Mouse (Mus musculus) olfactory bulb, adult 2 months (tissue): ENCODE measurements around the gene Lrrc39. TPM values are rescaled to one million over a fixed set of nuclear protein-coding genes. Genes with fewer than 3 reads are reported as not detected.

ENCODE experiments used
- H3K27ac ChIP-seq: fragments of 200-500 bp; 2 replicates; pipeline ENCODE4 v1.5.1; 2012; ENCODE audit warnings: low read depth, low read length; ENCODE audit not compliant: insufficient read depth
- H3K4me1 ChIP-seq: fragments of 200-500 bp; 2 replicates; pipeline ENCODE4 v1.6.1; 2012; ENCODE audit warnings: low read length; ENCODE audit not compliant: control insufficient read depth, insufficient read depth
- H3K4me3 ChIP-seq: fragments of 200-500 bp; 2 replicates; pipeline ENCODE4 v1.5.1; 2012; ENCODE audit warnings: mild to moderate bottlenecking, low read depth, low read length, moderate library complexity; ENCODE audit not compliant: insufficient read depth
- CTCF ChIP-seq: fragments of 200-500 bp; IDR thresholded peaks from 2 replicates; pipeline ENCODE4 v1.5.1; 2012; ENCODE audit warnings: low read depth, mild to moderate bottlenecking, low read length, moderate library complexity; ENCODE audit not compliant: insufficient read depth
- POLR2A ChIP-seq: fragments of 200-500 bp; IDR thresholded peaks from 2 replicates; pipeline ENCODE4 v1.6.1; 2012; ENCODE audit warnings: mild to moderate bottlenecking, low read depth, low read length, moderate library complexity; ENCODE audit not compliant: insufficient read depth
- WGBS: fragments of 180-500 bp; shearing (Covaris S2); methylation state at CpG from one replicate; pipeline ENCODE4 v1.1.7; 2018; 5-methylcytosine and 5-hydroxymethylcytosine counted together
- polyA plus RNA-seq: library from polyadenylated mRNA; stranded (reverse); fragments of >200 nt; gene quantifications from 2 replicates; pipeline ENCODE4 v1.2.4, GENCODE M21; 2012; ENCODE audit warnings: low replicate concordance; ENCODE audit not compliant: missing spikeins, insufficient read depth, insufficient read length

The Lrrc39 gene
- polyA plus RNA-seq, 1 experiment, result not detected

- 96% methylated on average over 5 of the region's 5 CpGs for WGBS
- Histone ChIP-seq H3K4me1 (no peaks in the 10 kb centered on the region), H3K4me3 (no peak overlapping the region), H3K27ac (no peak overlapping the region)
- TF ChIP-seq POLR2A, result no peak
- no peak for TF ChIP-seq CTCF
Measured at GRCm38 (mm10) chr3:116601005-116601404, 38.2 kb downstream of the Lrrc39 start.

GRCm38 (mm10) chr3:116601781-116602180 is 39.0 kb downstream of the Lrrc39 start:
- no peaks in the 10 kb centered on the region for H3K4me1 ChIP-seq
- TF ChIP-seq POLR2A, result no peak
- no peak for TF ChIP-seq CTCF
- H3K27ac ChIP-seq, result no peak overlapping the region
- 95% methylated on average over 5 of the region's 5 CpGs for WGBS
- no peak overlapping the region for H3K4me3 ChIP-seq

GRCm38 (mm10) chr3:116604570-116604969 is 41.8 kb downstream of the Lrrc39 start:
- 89% methylated on average over 9 of the region's 9 CpGs for whole genome bisulfite sequencing
- H3K4me3 ChIP-seq, result no peak overlapping the region
- H3K4me1 ChIP-seq, result no peaks in the 10 kb centered on the region
- H3K27ac ChIP-seq, result no peak overlapping the region
- TF ChIP-seq CTCF (no peak), POLR2A (no peak)

GRCm38 (mm10) chr3:116614295-116614892 is 51.6 kb downstream of the Lrrc39 start, which contains the start of gene Trmt13:
Trmt13 (minus strand) TSS chr3:116614587.
- 46% methylated on average over 10 of the region's 10 CpGs for WGBS
- no peak for TF ChIP-seq CTCF
- TF ChIP-seq POLR2A, result no peak
- Histone ChIP-seq H3K4me3 (no peak within 1 kb of the TSS), H3K27ac (no peak within 1 kb of the TSS), H3K4me1 (peaks cover 5% of the 10 kb centered on the region)

GRCm38 (mm10) chr3:116615318-116616068 is 52.7 kb downstream of the Lrrc39 start:
- WGBS, result 90% methylated on average over 8 of the region's 8 CpGs
- no peak overlapping the region for H3K4me3 ChIP-seq
- no peak overlapping the region for H3K27ac ChIP-seq
- TF ChIP-seq CTCF (no peak), POLR2A (no peak)
- peaks cover 5% of the 10 kb centered on the region for H3K4me1 ChIP-seq

GRCm38 (mm10) chr3:116618855-116619254 is 56.1 kb downstream of the Lrrc39 start:
- no peak overlapping the region for H3K27ac ChIP-seq
- no peak overlapping the region for H3K4me3 ChIP-seq
- WGBS, result 67% methylated on average over 6 of the region's 6 CpGs
- TF ChIP-seq POLR2A, result no peak
- H3K4me1 ChIP-seq, result peaks cover 5% of the 10 kb centered on the region

GRCm38 (mm10) chr3:116620636-116621370 is 58.0 kb downstream of the Lrrc39 start:
- TF ChIP-seq POLR2A (no peak), CTCF (no peak)
- Histone ChIP-seq H3K4me1 (no peaks in the 10 kb centered on the region), H3K27ac (no peak overlapping the region), H3K4me3 (no peak overlapping the region)
- 74% methylated on average over 7 of the region's 7 CpGs for WGBS

- H3K4me1 ChIP-seq, result no peaks in the 10 kb centered on the region
- no peak overlapping the region for H3K4me3 ChIP-seq
- no peak overlapping the region for H3K27ac ChIP-seq
- 95% methylated on average over 7 of the region's 7 CpGs for WGBS
- TF ChIP-seq POLR2A (no peak), CTCF (no peak)
Measured at GRCm38 (mm10) chr3:116622641-116623040, 59.9 kb downstream of the Lrrc39 start.

- no peak overlapping the region for H3K27ac ChIP-seq
- peaks cover 2% of the 10 kb centered on the region; the same call in 1 of the 2 replicates for H3K4me1 ChIP-seq
- H3K4me3 ChIP-seq, result no peak overlapping the region
- no peak for TF ChIP-seq CTCF
- no peak for TF ChIP-seq POLR2A
- 54% methylated on average over 1 of the region's 1 CpGs for WGBS
Measured at GRCm38 (mm10) chr3:116631459-116631858, 68.7 kb downstream of the Lrrc39 start.

Other genes starting within 250 kb of the Lrrc39 start
- not detected in 2 replicates for gene Cdc14a, start 138.9 kb upstream of the Lrrc39 start, polyA plus RNA-seq
- gene Rtca, start 54.8 kb upstream of the Lrrc39 start, polyA plus RNA-seq, result not detected in 2 replicates
- not detected in 2 replicates for gene Dbt, start 49.9 kb upstream of the Lrrc39 start, polyA plus RNA-seq
- gene Sass6, start 32.0 kb downstream of the Lrrc39 start, polyA plus RNA-seq, result not detected in 2 replicates
- not detected in 2 replicates for gene Trmt13, start 51.6 kb downstream of the Lrrc39 start, polyA plus RNA-seq
- not detected in 2 replicates for gene Mfsd14a, start 99.7 kb downstream of the Lrrc39 start, polyA plus RNA-seq
- not detected in 2 replicates for gene Gm43191, start 118.3 kb downstream of the Lrrc39 start, polyA plus RNA-seq
- not detected in 2 replicates for gene Slc35a3, start 149.9 kb downstream of the Lrrc39 start, polyA plus RNA-seq
- gene Agl, start 245.2 kb downstream of the Lrrc39 start, polyA plus RNA-seq, result not detected in 2 replicates